Comparison of ENCODE assay signal across 16 mouse cellular contexts in genomic region chr2:165270858-165271257, GRCm38 (mm10). TPM values are rescaled to one million over a fixed set of nuclear protein-coding genes. Genes with fewer than 3 reads are reported as not detected.
A peak's percentile ranks its signal among the peaks of the same experiment; 100 is the strongest.
DNase-seq lines count a peak whose midpoint lies in the region; ATAC-seq and TF ChIP-seq lines count a peak whose summit lies in the region.
"Had no signal": no experiment of that assay in that cellular context is flagged by ENCODE, and none has a peak within 500 bp of the region (broad histone marks: within the 10 kb centered on the region; RNA-seq: fewer than 3 reads in every experiment).

No protein-coding gene starts in this region.

- no peaks in the 10 kb centered on the region for H3K9me3 ChIP-seq in heart, embryonic 12.5 days (replicated peaks)
- no peaks in the 10 kb centered on the region for H3K9me3 ChIP-seq in limb, embryonic 12.5 days
- H3K9me3 ChIP-seq in limb, embryonic 10.5 days (replicated peaks), result no peaks in the 10 kb centered on the region
- no peaks in the 10 kb centered on the region for H3K9me3 ChIP-seq in midbrain, embryonic 15.5 days

- 31% methylated on average over 7 of the region's 7 CpGs for WGBS in heart, embryonic 12.5 days
- WGBS in limb, embryonic 12.5 days, result 55% methylated on average over 7 of the region's 7 CpGs
- 66% methylated on average over 7 of the region's 7 CpGs for WGBS in limb, embryonic 10.5 days
- WGBS in midbrain, embryonic 15.5 days, result 49% methylated on average over 7 of the region's 7 CpGs

- TF ChIP-seq CTCF in brain, embryonic 14.5 days (IDR thresholded peaks at IDR 0.05; ENCODE audit: borderline replicate concordance, extremely low read depth, insufficient read depth, insufficient read length), result no peak

- H3K36me3 ChIP-seq in heart, embryonic 12.5 days, result no peaks in the 10 kb centered on the region
- no peaks in the 10 kb centered on the region for H3K36me3 ChIP-seq in limb, embryonic 12.5 days
- H3K36me3 ChIP-seq in limb, embryonic 10.5 days, result no peaks in the 10 kb centered on the region
- no peaks in the 10 kb centered on the region for H3K36me3 ChIP-seq in midbrain, embryonic 15.5 days (replicated peaks)

- no peak for DNase-seq in heart, adult 11 months
- DNase-seq in limb, embryonic 10.5 days (ENCODE audit: low spot score), result no peak
- peak; percentile 49 for DNase-seq in brain, embryonic 14.5 days (ENCODE audit: low read depth)
- no peak for DNase-seq in gastrocnemius, postnatal 25 days
- DNase-seq in Muller cell, postnatal 12 days (ENCODE audit: inconsistent ontology term), result no peak
- DNase-seq: adrenal gland, postnatal 14 days; cerebellum, adult 8-10 months; kidney, adult 9 months; lung, postnatal 14 days; spleen, adult 18-20 months; thymus, postnatal 25 days had no signal

- no peak for ATAC-seq in heart, embryonic 12.5 days (ENCODE audit: insufficient number of reproducible peaks, low FRiP score)
- ATAC-seq in limb, embryonic 12.5 days (ENCODE audit: insufficient number of reproducible peaks, insufficient read depth, low FRiP score, low TSS enrichment, low read depth), result no peak
- no peak for ATAC-seq in midbrain, embryonic 15.5 days (replicated peaks)

- peak overlapping the region; percentile 28 for H3K4me2 ChIP-seq in heart, embryonic 12.5 days
- H3K4me2 ChIP-seq in limb, embryonic 12.5 days, result no peak overlapping the region
- H3K4me2 ChIP-seq in midbrain, embryonic 15.5 days, result no peak overlapping the region

- H3K4me3 ChIP-seq in heart, embryonic 12.5 days, result no peak overlapping the region
- H3K4me3 ChIP-seq in limb, embryonic 12.5 days (replicated peaks), result no peak overlapping the region
- H3K4me3 ChIP-seq in limb, embryonic 10.5 days, result no peak overlapping the region
- H3K4me3 ChIP-seq in midbrain, embryonic 15.5 days, result no peak overlapping the region

- H3K27ac ChIP-seq in heart, embryonic 12.5 days (ENCODE audit: poor library complexity, severe bottlenecking), result no peak overlapping the region
- no peak overlapping the region for H3K27ac ChIP-seq in limb, embryonic 12.5 days
- H3K27ac ChIP-seq in limb, embryonic 10.5 days, result no peak overlapping the region
- peak overlapping the region; percentile 43 for H3K27ac ChIP-seq in midbrain, embryonic 15.5 days
- H3K27ac ChIP-seq: liver, embryonic 14.5 days had no signal

- peaks cover 20% of the 10 kb centered on the region for H3K4me1 ChIP-seq in heart, embryonic 12.5 days (replicated peaks)
- H3K4me1 ChIP-seq in limb, embryonic 12.5 days (replicated peaks), result peaks cover 35% of the 10 kb centered on the region
- H3K4me1 ChIP-seq in limb, embryonic 10.5 days, result peaks cover 56% of the 10 kb centered on the region
- peaks cover 55% of the 10 kb centered on the region for H3K4me1 ChIP-seq in midbrain, embryonic 15.5 days

- H3K9ac ChIP-seq in heart, embryonic 12.5 days, result no peak overlapping the region
- 0 out of 2 replicates have a peak overlapping the region, but pooled peaks have one; percentile 5 for H3K9ac ChIP-seq in limb, embryonic 12.5 days (replicated peaks)
- no peak overlapping the region for H3K9ac ChIP-seq in midbrain, embryonic 15.5 days
- H3K9ac ChIP-seq: liver, embryonic 14.5 days had no signal

- H3K27me3 ChIP-seq in heart, embryonic 12.5 days (replicated peaks), result peaks cover 35% of the 10 kb centered on the region
- peaks cover 44% of the 10 kb centered on the region for H3K27me3 ChIP-seq in limb, embryonic 12.5 days
- H3K27me3 ChIP-seq in limb, embryonic 10.5 days (ENCODE audit: low read depth, poor library complexity, severe bottlenecking), result peaks cover 39% of the 10 kb centered on the region
- H3K27me3 ChIP-seq in midbrain, embryonic 15.5 days (replicated peaks), result no peaks in the 10 kb centered on the region

- no peak for TF ChIP-seq POLR2A in brain, embryonic 14.5 days (IDR thresholded peaks at IDR 0.05; ENCODE audit: borderline replicate concordance, extremely low read depth, insufficient read depth, insufficient read length, poor library complexity, severe bottlenecking)

RNA-seq across cellular contexts. Expression of gene Slc35c2, which starts 16.8 kb away (rescaled TPM):
- 39.7 and 40.6 TPM in 2 replicates for polyA plus RNA-seq in heart, embryonic 12.5 days (2016; fragmentation: Nextera tagmentation; extraction: Ambion mirVana)
- 47.2 and 48.3 TPM in 2 replicates for polyA plus RNA-seq in limb, embryonic 12.5 days (2016; fragmentation: Nextera tagmentation; extraction: Ambion mirVana)
- polyA plus RNA-seq in limb, embryonic 10.5 days (2016; fragmentation: Nextera tagmentation; extraction: Ambion mirVana), result 61.3 and 65.5 TPM in 2 replicates
- 62.3 and 78.7 TPM in 2 replicates for polyA plus RNA-seq in brain, embryonic 14.5 days (2012; rRNA removed)
- polyA plus RNA-seq in midbrain, embryonic 15.5 days (2015; fragmentation: Nextera tagmentation; extraction: Ambion mirVana), result 72.8 and 74.1 TPM in 2 replicates
- total RNA-seq in gastrocnemius, postnatal 25 days (2021), result 10 to 100 TPM; 16.0 to 17.0 TPM

RNA-seq across cellular contexts. Expression of gene Cdh22, which starts 36.2 kb away (rescaled TPM):
- not detected in 2 replicates for polyA plus RNA-seq in heart, embryonic 12.5 days (2016; fragmentation: Nextera tagmentation; extraction: Ambion mirVana)
- 0.90 and 1.9 TPM in 2 replicates for polyA plus RNA-seq in limb, embryonic 12.5 days (2016; fragmentation: Nextera tagmentation; extraction: Ambion mirVana)
- polyA plus RNA-seq in limb, embryonic 10.5 days (2016; fragmentation: Nextera tagmentation; extraction: Ambion mirVana), result 0.46 and 0.94 TPM in 2 replicates
- polyA plus RNA-seq in brain, embryonic 14.5 days (2012; rRNA removed), result 14.7 and 25.7 TPM in 2 replicates
- 20.8 and 21.2 TPM in 2 replicates for polyA plus RNA-seq in midbrain, embryonic 15.5 days (2015; fragmentation: Nextera tagmentation; extraction: Ambion mirVana)
- under 1 TPM; 0.08 to 0.18 TPM for total RNA-seq in gastrocnemius, postnatal 25 days (2021)
- total RNA-seq: granulocyte monocyte progenitor cell, adult 5-6 weeks had no signal

RNA-seq across cellular contexts. Expression of gene Elmo2, which starts 55.4 kb away (rescaled TPM):
- 47.1 TPM in 2 replicates for polyA plus RNA-seq in heart, embryonic 12.5 days (2016; fragmentation: Nextera tagmentation; extraction: Ambion mirVana)
- polyA plus RNA-seq in limb, embryonic 12.5 days (2016; fragmentation: Nextera tagmentation; extraction: Ambion mirVana), result 83.2 and 88.4 TPM in 2 replicates
- polyA plus RNA-seq in limb, embryonic 10.5 days (2016; fragmentation: Nextera tagmentation; extraction: Ambion mirVana), result 76.9 and 94.2 TPM in 2 replicates
- polyA plus RNA-seq in brain, embryonic 14.5 days (2012; rRNA removed), result 114 and 125 TPM in 2 replicates
- polyA plus RNA-seq in midbrain, embryonic 15.5 days (2015; fragmentation: Nextera tagmentation; extraction: Ambion mirVana), result 111 and 115 TPM in 2 replicates
- total RNA-seq in gastrocnemius, postnatal 25 days (2021), result 10 to 100 TPM; 12.7 to 13.4 TPM
